Mouse (Mus musculus) urinary bladder, postnatal 4 days (tissue): Measurements from ENCODE around the gene Lrtm1.

Experiments used
- DNase-seq, 2 experiments: peaks; one replicate each; pipeline ENCODE4 v3.0.0; 2021 to 2022; ENCODE audit warnings: low spot score in 2 of 2

The Lrtm1 gene

DNA sequence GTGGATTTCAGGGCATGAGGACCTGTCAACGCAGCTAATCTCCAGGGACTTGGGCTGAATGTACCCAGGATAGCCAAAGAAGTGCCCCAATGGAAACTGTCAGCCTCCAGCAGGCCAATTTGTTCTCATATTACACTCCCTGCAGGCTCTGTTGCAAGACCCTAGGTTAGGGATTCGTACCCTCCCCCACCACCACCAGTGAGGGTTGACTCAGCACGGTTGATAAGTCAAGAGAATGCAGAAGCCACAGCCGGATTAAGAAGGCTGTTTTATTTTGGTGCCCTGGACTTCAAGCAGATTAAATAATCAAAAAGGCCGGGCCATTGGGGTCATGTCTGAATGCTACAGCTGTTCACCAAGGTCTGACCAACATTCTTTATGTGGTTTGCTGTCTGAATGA is at the start of gene Lrtm1:
TSS of gene Lrtm1 (plus strand) at position 326 of the 400 bp plus-strand sequence.
- no peak for DNase-seq

DNA sequence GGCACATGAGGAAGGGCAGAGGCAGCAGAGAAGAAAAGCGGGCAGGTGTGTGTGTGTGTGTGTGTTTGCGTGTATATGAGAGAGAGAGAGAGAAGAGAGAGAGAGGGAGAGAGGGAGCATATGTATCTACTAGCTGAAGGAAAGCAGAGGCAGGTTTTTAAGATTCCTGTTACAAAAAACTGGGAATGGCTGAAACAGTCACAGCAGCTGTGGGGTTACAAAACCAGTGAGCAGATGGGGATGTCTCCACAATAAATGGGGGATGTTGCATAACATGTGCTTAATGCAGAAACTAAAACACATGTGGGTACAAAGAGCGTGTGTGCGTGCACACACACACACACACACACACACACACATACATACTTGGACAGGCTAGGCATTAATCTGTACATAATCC is 48.8 kb upstream of the Lrtm1 start:
- no peak for DNase-seq

- DNase-seq: no peak
Measured at GRCm38 (mm10) chr14:28972620-28973019, 45.4 kb upstream of the Lrtm1 start.

- no peak for DNase-seq
Measured at GRCm38 (mm10) chr14:28979230-28979629, 38.8 kb upstream of the Lrtm1 start.

- DNase-seq: no peak
Measured at GRCm38 (mm10) chr14:28980482-28980881, 37.5 kb upstream of the Lrtm1 start.

- no peak for DNase-seq
Measured at GRCm38 (mm10) chr14:28984276-28984675, 33.7 kb upstream of the Lrtm1 start.

DNA sequence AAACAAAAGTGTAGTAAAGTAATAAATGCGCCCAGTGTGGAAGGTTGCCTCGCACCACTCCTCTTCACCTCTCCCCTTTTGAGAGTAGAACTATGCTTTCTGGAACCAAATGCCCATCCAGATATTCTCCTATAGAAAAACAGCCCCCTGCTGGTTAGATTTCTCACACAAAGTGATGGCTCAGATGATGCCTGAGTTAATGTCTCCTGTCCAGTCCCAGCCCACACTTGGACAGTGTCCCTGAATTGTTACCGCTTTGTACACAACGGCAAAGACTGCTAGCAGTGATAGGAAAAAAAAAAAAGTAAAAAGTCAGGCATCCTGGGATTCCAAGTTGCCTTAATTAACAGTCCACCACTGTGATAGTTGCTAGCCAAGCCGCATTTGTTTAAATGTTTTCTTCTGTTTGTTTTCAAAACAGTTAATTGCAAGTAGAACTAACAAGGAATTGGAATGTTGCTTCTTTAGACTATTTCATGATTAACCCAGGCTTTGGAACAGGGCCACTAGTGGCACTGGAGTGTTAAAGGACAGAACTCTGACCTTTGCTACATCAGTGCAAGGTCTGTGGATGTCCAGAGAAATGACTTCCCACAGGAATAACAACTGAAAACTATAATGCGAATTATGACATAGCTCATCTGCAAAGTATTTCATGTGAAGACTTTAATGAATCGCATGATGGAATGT is 29.7 kb upstream of the Lrtm1 start:
- no peak for DNase-seq

DNA sequence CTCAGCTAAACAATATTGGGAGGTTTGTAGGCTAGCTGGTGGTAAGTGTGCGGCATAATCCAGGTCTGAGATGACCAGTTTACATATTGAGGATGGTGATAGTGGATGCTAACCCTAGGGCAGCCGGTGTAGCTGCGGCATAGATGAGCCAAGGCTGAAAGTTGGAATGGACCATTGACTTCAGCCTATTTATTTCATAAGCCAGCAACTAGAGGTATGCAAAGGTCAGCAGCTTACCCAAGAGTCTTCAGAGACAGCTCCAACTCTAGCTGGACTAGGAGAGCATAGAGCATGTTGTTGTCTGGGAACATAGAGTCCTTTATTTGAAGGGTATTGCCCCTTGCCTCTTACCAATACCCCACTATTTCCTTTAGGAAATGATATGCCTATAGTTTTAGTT is 21.4 kb upstream of the Lrtm1 start:
- no peak for DNase-seq

- no peak for DNase-seq
Measured at GRCm38 (mm10) chr14:29005228-29005840, 12.7 kb upstream of the Lrtm1 start.

GRCm38 (mm10) chr14:29009644-29010043 is 8.4 kb upstream of the Lrtm1 start:
- no peak for DNase-seq

GRCm38 (mm10) chr14:29013161-29013560 is 4.8 kb upstream of the Lrtm1 start:
- DNase-seq: no peak

GRCm38 (mm10) chr14:29014680-29015079 is 3.3 kb upstream of the Lrtm1 start:
- no peak for DNase-seq

- DNase-seq: no peak
Measured at GRCm38 (mm10) chr14:29015896-29016295, 2.1 kb upstream of the Lrtm1 start.

DNA sequence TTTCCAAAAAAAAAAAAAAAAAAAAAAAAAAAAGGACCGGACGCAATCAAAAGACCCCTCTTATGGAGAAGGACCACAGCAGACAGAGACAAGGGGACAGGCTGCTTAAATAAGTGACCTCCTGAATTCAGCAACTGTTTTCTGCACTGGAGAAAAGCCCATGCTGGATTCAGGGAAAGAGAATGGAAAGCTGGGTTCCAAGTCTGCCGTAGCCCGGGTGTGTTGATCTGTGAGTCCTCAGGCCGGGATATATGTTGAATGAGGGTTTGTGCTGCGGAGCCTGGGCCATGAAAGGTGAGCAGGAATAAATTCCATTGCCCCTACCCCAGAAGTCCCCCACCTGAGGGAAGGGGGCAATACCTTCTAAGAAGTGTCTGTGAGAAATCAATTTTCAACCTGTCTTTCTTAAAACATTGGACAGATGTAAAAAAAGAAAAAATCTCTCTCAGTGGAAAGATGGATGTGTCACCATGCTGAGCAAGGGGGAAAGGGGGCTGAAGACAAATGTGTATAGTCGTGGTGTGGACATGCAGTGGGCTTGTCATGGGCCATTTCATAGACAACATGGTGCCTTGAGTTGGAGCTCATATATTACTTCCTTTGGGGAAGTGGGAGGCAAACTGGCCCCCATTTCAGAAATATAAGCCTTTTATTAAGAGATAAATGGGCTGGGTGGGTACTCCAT is 450 bp downstream of the Lrtm1 start:
- DNase-seq: no peak

GRCm38 (mm10) chr14:29021295-29021694 is 3.3 kb downstream of the Lrtm1 start:
- no peak for DNase-seq

GRCm38 (mm10) chr14:29023246-29023645 is 5.2 kb downstream of the Lrtm1 start:
- DNase-seq: no peak

DNA sequence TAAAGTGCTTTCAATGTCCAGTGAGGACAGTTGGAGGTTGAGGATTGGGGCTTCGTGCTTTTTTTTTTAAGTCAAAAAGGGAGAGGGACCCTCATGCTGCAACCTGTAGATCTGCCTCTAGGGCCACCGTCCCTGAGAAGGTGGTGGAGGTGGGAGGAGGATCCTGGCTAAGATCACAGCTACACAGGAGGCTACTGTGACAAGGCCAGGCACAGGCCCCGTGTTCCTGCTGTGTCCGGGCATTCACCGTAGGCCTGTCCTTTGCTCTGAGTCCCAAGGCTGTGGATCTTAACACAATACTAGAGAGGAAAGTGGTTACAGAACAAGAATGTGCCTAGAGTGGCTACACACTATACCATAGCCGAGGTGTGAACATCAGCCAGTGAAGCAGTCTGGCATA is 7.3 kb downstream of the Lrtm1 start:
- DNase-seq: no peak

- no peak for DNase-seq
Measured at GRCm38 (mm10) chr14:29027276-29027675, 9.3 kb downstream of the Lrtm1 start.

GRCm38 (mm10) chr14:29028391-29029106 is 10.5 kb downstream of the Lrtm1 start:
- no peak for DNase-seq

GRCm38 (mm10) chr14:29029107-29029469 is 11.1 kb downstream of the Lrtm1 start:
- no peak for DNase-seq

DNA sequence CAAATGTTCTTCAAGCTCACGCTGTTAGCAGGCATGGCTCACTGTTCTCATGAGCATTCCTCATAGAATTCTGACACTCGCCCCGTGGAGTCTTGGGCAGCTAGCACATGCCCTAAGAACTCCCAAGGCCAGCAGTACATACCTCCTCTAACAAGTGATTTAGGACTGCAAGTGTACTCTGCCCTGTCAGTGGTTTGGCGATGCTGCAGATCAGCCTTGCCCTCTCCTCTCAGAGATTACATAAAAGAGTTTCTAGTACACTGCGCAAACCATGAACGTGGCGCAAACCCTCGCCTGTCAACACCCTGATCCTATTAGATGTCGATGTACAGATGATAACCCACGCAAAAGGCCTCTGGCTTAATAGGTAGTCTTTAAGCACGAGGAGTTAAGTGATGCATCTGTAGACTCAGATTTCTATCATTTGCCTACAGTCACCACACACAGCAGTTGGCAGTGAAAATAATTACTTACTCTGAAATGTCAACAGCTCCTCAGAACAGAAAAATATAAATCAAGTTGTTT is 11.9 kb downstream of the Lrtm1 start:
- no peak for DNase-seq

DNA sequence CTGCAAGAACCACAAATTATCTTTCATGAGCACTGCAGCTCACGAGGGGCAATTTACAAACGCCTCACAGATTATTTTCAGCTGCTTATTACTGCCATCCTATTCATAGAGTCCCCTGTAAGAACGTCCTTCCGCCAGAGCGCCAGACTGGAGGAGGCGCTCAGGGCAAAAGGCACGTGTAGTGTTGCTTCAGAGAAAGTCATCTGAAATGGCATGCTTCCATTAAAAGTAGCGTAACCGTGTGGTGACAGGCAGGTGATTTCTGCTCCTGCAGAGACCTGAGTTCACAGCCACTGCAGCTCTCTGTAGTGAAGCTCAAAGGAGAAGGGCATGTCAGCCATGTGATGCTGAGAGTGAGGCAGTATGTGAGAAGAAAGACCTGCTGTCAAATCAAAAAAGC is 12.5 kb downstream of the Lrtm1 start:
- no peak for DNase-seq
